Mouse (Mus musculus) spleen, postnatal 4 days (tissue): ENCODE data around the gene Dars2.

Source experiments
- DNase-seq, 2 experiments: peaks; one replicate each; pipeline ENCODE4 v3.0.0; 2022; ENCODE audit warnings: low spot score in 2 of 2

Gene Dars2

GRCm38 (mm10) chr1:161070352-161071271 lies at the start of gene Dars2, which contains the start of gene Cenpl:
Dars2 (minus strand) TSS chr1:161070658.
Cenpl (plus strand) TSS chr1:161070713.
- DNase-seq = peak; percentile 91 to 94

- no peak for DNase-seq
Observed at GRCm38 (mm10) chr1:161114591-161114990, 44.1 kb upstream of the Dars2 start.

GRCm38 (mm10) chr1:161109216-161109615 lies 38.8 kb upstream of the Dars2 start:
- DNase-seq = no peak

- no peak for DNase-seq
Observed at GRCm38 (mm10) chr1:161103842-161104241, 33.4 kb upstream of the Dars2 start.

GRCm38 (mm10) chr1:161099721-161100405 lies 29.4 kb upstream of the Dars2 start:
- DNase-seq = no peak

- no peak for DNase-seq
Observed at GRCm38 (mm10) chr1:161077243-161077642, 6.8 kb upstream of the Dars2 start.

GRCm38 (mm10) chr1:161076238-161076637 lies 5.8 kb upstream of the Dars2 start:
- no peak for DNase-seq

- DNase-seq = no peak
Observed at GRCm38 (mm10) chr1:161071272-161071620, 788 bp upstream of the Dars2 start.

GRCm38 (mm10) chr1:161063351-161063750 lies 7.1 kb downstream of the Dars2 start:
- DNase-seq = no peak

- no peak for DNase-seq
Observed at GRCm38 (mm10) chr1:161057164-161057563, 13.3 kb downstream of the Dars2 start.

GRCm38 (mm10) chr1:161046972-161047371 lies 23.5 kb downstream of the Dars2 start:
- no peak for DNase-seq

- DNase-seq = no peak
Observed at GRCm38 (mm10) chr1:161041261-161042020, 29.0 kb downstream of the Dars2 start.

GRCm38 (mm10) chr1:161040855-161041254 lies 29.6 kb downstream of the Dars2 start:
- no peak for DNase-seq

GRCm38 (mm10) chr1:161040426-161040770 lies 30.1 kb downstream of the Dars2 start:
- DNase-seq = no peak

GRCm38 (mm10) chr1:161039741-161040425 lies 30.6 kb downstream of the Dars2 start:
- DNase-seq = peak; percentile 41 to 65

- no peak for DNase-seq
Observed at GRCm38 (mm10) chr1:161038968-161039721, 31.3 kb downstream of the Dars2 start.

- DNase-seq = no peak
Observed at GRCm38 (mm10) chr1:161038004-161038403, 32.5 kb downstream of the Dars2 start.

- no peak for DNase-seq
Observed at GRCm38 (mm10) chr1:161037599-161037998, 32.9 kb downstream of the Dars2 start.

- no peak for DNase-seq
Observed at GRCm38 (mm10) chr1:161037026-161037425, 33.4 kb downstream of the Dars2 start.

- no peak for DNase-seq
Observed at GRCm38 (mm10) chr1:161036411-161036841, 34.0 kb downstream of the Dars2 start.
